Mouse (Mus musculus) bone marrow macrophage, adult 2 months (primary cell): Measurements from ENCODE around the gene Atp6v1c2.

Source experiments
- CTCF ChIP-seq: IDR thresholded peaks from 2 replicates; pipeline ENCODE4 v1.5.1; 2012; ENCODE audit warnings: low read depth, mild to moderate bottlenecking, low read length, moderate library complexity
- POLR2A ChIP-seq: IDR thresholded peaks from 2 replicates; pipeline ENCODE4 v1.6.1; 2012; ENCODE audit warnings: mild to moderate bottlenecking, low read depth, low read length, borderline replicate concordance

DNA sequence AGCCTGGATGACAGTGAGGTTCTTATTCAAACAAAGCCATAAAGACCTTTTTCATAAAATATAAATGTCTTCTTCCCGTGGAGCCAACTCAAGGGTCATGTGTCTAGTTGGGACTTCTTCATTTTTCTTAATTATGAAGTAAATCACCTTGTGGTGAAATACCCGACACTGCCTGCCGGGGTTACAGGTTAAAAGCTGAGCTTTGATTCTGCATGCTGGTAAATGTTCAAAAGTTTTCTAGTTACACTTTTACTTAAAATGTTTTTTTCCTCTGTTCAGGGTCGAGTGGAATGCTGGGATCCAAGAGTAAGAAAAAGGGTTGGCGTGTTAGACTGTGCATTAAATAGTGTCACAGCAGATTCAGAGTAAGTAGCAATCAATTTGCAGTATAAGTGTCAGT lies 33.2 kb upstream of the Atp6v1c2 start:
- TF ChIP-seq POLR2A (no peak), CTCF (no peak)
